In genomic region chr17:48410299-48410785, GRCm38 (mm10) we compare ENCODE assay signal across 7 mouse cellular contexts. TPM values are rescaled to one million over a fixed set of nuclear protein-coding genes. Genes with fewer than 3 reads are reported as not detected.
A peak's percentile ranks its signal among the peaks of the same experiment; 100 is the strongest.
DNase-seq lines count a peak whose midpoint lies in the region; ATAC-seq and TF ChIP-seq lines count a peak whose summit lies in the region.

No protein-coding gene starts in this region.

- no peaks in the 10 kb centered on the region for H3K27me3 ChIP-seq in thymus, adult 2 months (ENCODE audit: control insufficient read depth, insufficient read depth, low read length)
- H3K27me3 ChIP-seq in embryonic facial prominence, embryonic 15.5 days, result no peaks in the 10 kb centered on the region
- no peaks in the 10 kb centered on the region for H3K27me3 ChIP-seq in intestine, postnatal 0 days (replicated peaks; ENCODE audit: control insufficient read depth, insufficient read depth, low read length)
- H3K27me3 ChIP-seq in neural tube, embryonic 12.5 days (replicated peaks), result no peaks in the 10 kb centered on the region

- peaks cover 7% of the 10 kb centered on the region; the same call in 1 of the 2 replicates for H3K36me3 ChIP-seq in thymus, adult 2 months (ENCODE audit: control insufficient read depth, insufficient read depth, low read length)
- H3K36me3 ChIP-seq in embryonic facial prominence, embryonic 15.5 days, result peaks cover 17% of the 10 kb centered on the region
- H3K36me3 ChIP-seq in intestine, postnatal 0 days (ENCODE audit: control insufficient read depth, insufficient read depth), result peaks cover 30% of the 10 kb centered on the region
- H3K36me3 ChIP-seq in neural tube, embryonic 12.5 days, result peaks cover 18% of the 10 kb centered on the region

- H3K27ac ChIP-seq in thymus, adult 2 months (ENCODE audit: control insufficient read depth, insufficient read depth, low read length), result peak overlapping the region; percentile 92
- H3K27ac ChIP-seq in embryonic facial prominence, embryonic 15.5 days (replicated peaks), result peak overlapping the region; percentile 100
- H3K27ac ChIP-seq in intestine, postnatal 0 days (ENCODE audit: low read depth, low read length), result peak overlapping the region; percentile 100
- H3K27ac ChIP-seq in neural tube, embryonic 12.5 days, result peak overlapping the region; percentile 90

- no peak for TF ChIP-seq CTCF in thymus, adult 2 months (IDR thresholded peaks at IDR 0.05; ENCODE audit: borderline replicate concordance, control insufficient read depth, extremely low read depth, insufficient read depth, low read length, poor library complexity)
- no peak for TF ChIP-seq CTCF in intestine, postnatal 0 days (IDR thresholded peaks at IDR 0.05; ENCODE audit: low read depth)

- H3K4me1 ChIP-seq in thymus, adult 2 months (replicated peaks; ENCODE audit: control insufficient read depth, insufficient read depth, low read length), result peaks cover 8% of the 10 kb centered on the region
- H3K4me1 ChIP-seq in embryonic facial prominence, embryonic 15.5 days, result peaks cover 24% of the 10 kb centered on the region
- peaks cover 15% of the 10 kb centered on the region; the same call in 1 of the 2 replicates for H3K4me1 ChIP-seq in intestine, postnatal 0 days (replicated peaks; ENCODE audit: control insufficient read depth, insufficient read depth, low read length)
- H3K4me1 ChIP-seq in neural tube, embryonic 12.5 days, result peaks cover 20% of the 10 kb centered on the region

- no peak; the same call in 1 of the 2 replicates for ATAC-seq in embryonic facial prominence, embryonic 15.5 days (ENCODE audit: insufficient number of reproducible peaks, low FRiP score, low TSS enrichment, low read depth)
- ATAC-seq in intestine, postnatal 0 days, result peak; percentile 3; the same call in 1 of the 2 replicates
- ATAC-seq in neural tube, embryonic 12.5 days (ENCODE audit: low FRiP score, low read depth), result peak; percentile 5

- H3K9ac ChIP-seq in embryonic facial prominence, embryonic 15.5 days, result peak overlapping the region; percentile 81
- peak overlapping the region; percentile 59 for H3K9ac ChIP-seq in intestine, postnatal 0 days (ENCODE audit: low read depth, low read length)
- peak overlapping the region; percentile 65 for H3K9ac ChIP-seq in neural tube, embryonic 12.5 days

- H3K9me3 ChIP-seq in embryonic facial prominence, embryonic 15.5 days (replicated peaks), result no peaks in the 10 kb centered on the region
- no peaks in the 10 kb centered on the region for H3K9me3 ChIP-seq in intestine, postnatal 0 days (ENCODE audit: control insufficient read depth)
- H3K9me3 ChIP-seq in neural tube, embryonic 12.5 days, result no peaks in the 10 kb centered on the region

- no peak for TF ChIP-seq POLR2A in thymus, adult 2 months (IDR thresholded peaks at IDR 0.05; ENCODE audit: control insufficient read depth, extremely low read depth, insufficient read depth, low read length, poor library complexity)

- peak overlapping the region; percentile 68 for H3K4me2 ChIP-seq in embryonic facial prominence, embryonic 15.5 days (replicated peaks)
- peak overlapping the region; percentile 70 for H3K4me2 ChIP-seq in intestine, postnatal 0 days (replicated peaks; ENCODE audit: low read depth)
- peak overlapping the region; percentile 86 for H3K4me2 ChIP-seq in neural tube, embryonic 12.5 days (replicated peaks)

- peak overlapping the region; percentile 68 for H3K4me3 ChIP-seq in thymus, adult 2 months (ENCODE audit: control insufficient read depth, insufficient read depth, low read length)
- peak overlapping the region; percentile 97 for H3K4me3 ChIP-seq in embryonic facial prominence, embryonic 15.5 days (replicated peaks)
- H3K4me3 ChIP-seq in intestine, postnatal 0 days (ENCODE audit: low read depth, low read length), result peak overlapping the region; percentile 87
- peak overlapping the region; percentile 85 for H3K4me3 ChIP-seq in neural tube, embryonic 12.5 days

- DNase-seq in thymus, adult 2 months, result no peak
- no peak for DNase-seq in thymus, postnatal 36 days
- DNase-seq in frontal cortex, postnatal 25 days (ENCODE audit: low spot score in 2 of 2), result no peak
- DNase-seq in cerebellum, postnatal 25 days, result no peak

- WGBS in thymus, adult 2 months, result 0% methylated on average over 13 of the region's 13 CpGs
- under 1% methylated on average over 13 of the region's 13 CpGs for WGBS in embryonic facial prominence, embryonic 15.5 days
- 0% methylated on average over 13 of the region's 13 CpGs for WGBS in intestine, postnatal 0 days
- under 1% methylated on average over 13 of the region's 13 CpGs for WGBS in neural tube, embryonic 12.5 days

RNA-seq across cellular contexts. Expression of gene Oard1, which starts 0.5 kb away (rescaled TPM):
- polyA plus RNA-seq in thymus, adult 2 months (2012; rRNA removed), result 12.0 TPM in 2 replicates
- polyA plus RNA-seq in embryonic facial prominence, embryonic 15.5 days (2015; fragmentation: Nextera tagmentation; extraction: Ambion mirVana), result 46.5 TPM in 2 replicates
- polyA plus RNA-seq in intestine, postnatal 0 days (2015; fragmentation: Nextera tagmentation; extraction: Ambion mirVana), result 52.1 and 53.9 TPM in 2 replicates
- 58.7 and 62.6 TPM in 2 replicates for polyA plus RNA-seq in neural tube, embryonic 12.5 days (2016; fragmentation: Nextera tagmentation; extraction: Ambion mirVana)

RNA-seq across cellular contexts. Expression of gene Nfya, which starts 0.6 kb away (rescaled TPM):
- 210 and 244 TPM in 2 replicates for polyA plus RNA-seq in thymus, adult 2 months (2012; rRNA removed)
- polyA plus RNA-seq in embryonic facial prominence, embryonic 15.5 days (2015; fragmentation: Nextera tagmentation; extraction: Ambion mirVana), result 14.2 TPM in 2 replicates
- 3.8 and 4.2 TPM in 2 replicates for polyA plus RNA-seq in intestine, postnatal 0 days (2015; fragmentation: Nextera tagmentation; extraction: Ambion mirVana)
- polyA plus RNA-seq in neural tube, embryonic 12.5 days (2016; fragmentation: Nextera tagmentation; extraction: Ambion mirVana), result 16.3 and 17.4 TPM in 2 replicates

RNA-seq across cellular contexts. Expression of gene Apobec2, which starts 22.4 kb away (rescaled TPM):
- polyA plus RNA-seq in thymus, adult 2 months (2012; rRNA removed), result 0.99 and 7.6 TPM in 2 replicates
- polyA plus RNA-seq in embryonic facial prominence, embryonic 15.5 days (2015; fragmentation: Nextera tagmentation; extraction: Ambion mirVana), result 25.7 and 38.4 TPM in 2 replicates
- polyA plus RNA-seq in intestine, postnatal 0 days (2015; fragmentation: Nextera tagmentation; extraction: Ambion mirVana), result 2.6 TPM in 2 replicates
- polyA plus RNA-seq in neural tube, embryonic 12.5 days (2016; fragmentation: Nextera tagmentation; extraction: Ambion mirVana), result 2.4 and 4.4 TPM in 2 replicates

RNA-seq across cellular contexts. Expression of gene Tspo2, which starts 41.0 kb away (rescaled TPM):
- polyA plus RNA-seq in thymus, adult 2 months (2012; rRNA removed), result 0.22 and 0.31 TPM in 2 replicates
- 1.6 and 2.4 TPM in 2 replicates for polyA plus RNA-seq in embryonic facial prominence, embryonic 15.5 days (2015; fragmentation: Nextera tagmentation; extraction: Ambion mirVana)
- 0.48 and 1.3 TPM in 2 replicates for polyA plus RNA-seq in intestine, postnatal 0 days (2015; fragmentation: Nextera tagmentation; extraction: Ambion mirVana)
- 1.0 and 1.5 TPM in 2 replicates for polyA plus RNA-seq in neural tube, embryonic 12.5 days (2016; fragmentation: Nextera tagmentation; extraction: Ambion mirVana)

RNA-seq across cellular contexts. Expression of gene Unc5cl, which starts 44.4 kb away (rescaled TPM):
- 68.1 and 72.7 TPM in 2 replicates for polyA plus RNA-seq in thymus, adult 2 months (2012; rRNA removed)
- 0.43 TPM in 1 of 2 replicates, not detected in the other for polyA plus RNA-seq in embryonic facial prominence, embryonic 15.5 days (2015; fragmentation: Nextera tagmentation; extraction: Ambion mirVana)
- polyA plus RNA-seq in intestine, postnatal 0 days (2015; fragmentation: Nextera tagmentation; extraction: Ambion mirVana), result 26.7 and 28.4 TPM in 2 replicates
- 0.15 TPM in 1 of 2 replicates, not detected in the other for polyA plus RNA-seq in neural tube, embryonic 12.5 days (2016; fragmentation: Nextera tagmentation; extraction: Ambion mirVana)

Comparison
In these comparisons a context has a peak if more than half of its experiments do, and no peak if none do; other contexts are left out.
1. RNA of gene Nfya, which starts 0.6 kb away (polyA plus RNA-seq): 210 to 244 TPM in thymus, adult 2 months; 16.3 to 17.4 TPM in neural tube, embryonic 12.5 days, 14.2 TPM in embryonic facial prominence, embryonic 15.5 days and 3.8 to 4.2 TPM in intestine, postnatal 0 days; every median in the first group is over 10 times any median in the second.
2. Peak in every context shown above with its lines, with median percentiles within 50 percentile points of each other: H3K27ac ChIP-seq, H3K4me3 ChIP-seq, H3K4me2 ChIP-seq and H3K9ac ChIP-seq.